Mouse (Mus musculus): ENCODE results near the gene Tecpr1. TPM values are rescaled to one million over a fixed set of nuclear protein-coding genes. Genes with fewer than 3 reads are reported as not detected.
A peak's percentile ranks its signal among the peaks of the same experiment; 100 is the strongest.

Tecpr1 gene
- polyA plus RNA-seq, 1 experiment from 2014 or later = 31.7 TPM

DNA sequence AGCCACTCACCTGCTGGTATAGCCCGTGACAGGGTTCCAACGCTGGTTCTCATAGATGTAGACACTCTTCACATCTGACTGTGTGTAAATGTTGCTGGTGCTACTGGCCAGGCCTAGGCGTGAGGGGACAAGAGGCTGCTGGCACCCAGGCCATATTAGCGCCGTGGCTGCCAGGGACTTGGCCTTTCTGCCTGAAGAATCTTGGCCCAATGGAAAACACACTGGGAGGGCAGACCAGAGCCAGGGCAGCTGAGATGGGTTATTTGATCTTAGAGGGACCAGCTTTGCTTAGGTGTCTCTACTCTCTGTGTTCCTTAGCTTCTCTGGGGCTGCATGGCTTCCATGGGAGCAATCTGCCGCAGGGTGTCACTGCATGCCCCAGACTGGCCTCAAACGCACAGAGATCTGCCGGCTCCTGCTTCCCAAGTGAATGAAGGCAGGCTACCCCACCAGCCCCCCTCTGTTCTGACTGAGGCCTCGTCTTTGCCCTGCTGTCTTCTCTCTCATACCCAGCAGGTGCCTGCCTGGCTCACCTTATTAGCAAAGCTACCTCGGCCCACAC is 19.9 kb downstream of the Tecpr1 start:
- no peaks in the 10 kb centered on the region for H3K27me3 ChIP-seq
- peaks cover 6% of the 10 kb centered on the region; the same call in 1 of the 2 replicates for H3K9me3 ChIP-seq
- H3K36me3 ChIP-seq (replicated peaks) = peaks cover 49% of the 10 kb centered on the region
- no peak overlapping the region for H3K4me3 ChIP-seq (replicated peaks)
- H3K27ac ChIP-seq = no peak overlapping the region
- ATAC-seq (ENCODE audit: low FRiP score) = no peak
- 90% methylated on average over 10 of the region's 10 CpGs for WGBS
- no peaks in the 10 kb centered on the region; the same call in 1 of the 2 replicates for H3K4me1 ChIP-seq
- no peak overlapping the region for H3K4me2 ChIP-seq
- H3K9ac ChIP-seq = no peak overlapping the region

DNA sequence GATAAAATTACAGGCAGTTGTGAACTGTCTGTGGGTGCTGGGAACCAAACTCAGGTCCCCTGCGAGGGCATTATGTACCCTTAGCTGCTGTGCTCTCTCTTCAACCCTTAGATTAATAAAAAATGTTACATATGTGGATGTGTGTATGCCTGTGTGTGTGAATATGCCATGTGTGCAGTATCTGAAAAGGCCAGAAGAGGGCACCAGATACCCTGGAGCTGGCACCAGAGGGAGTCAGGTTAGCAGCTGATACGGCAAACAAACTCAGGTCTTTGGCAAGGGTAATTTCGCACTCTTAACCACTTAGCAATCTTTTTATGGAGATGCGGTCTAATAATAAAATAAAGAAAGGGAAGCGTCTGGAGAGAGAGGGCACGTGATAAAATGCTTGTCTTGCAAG is 21.0 kb downstream of the Tecpr1 start:
- Histone ChIP-seq H3K4me2 (no peak overlapping the region), H3K36me3 (replicated peaks) (peaks cover 42% of the 10 kb centered on the region), H3K9ac (no peak overlapping the region), H3K4me3 (replicated peaks) (no peak overlapping the region), H3K4me1 (no peaks in the 10 kb centered on the region; the same call in 1 of the 2 replicates), H3K9me3 (peaks cover 6% of the 10 kb centered on the region; the same call in 1 of the 2 replicates), H3K27me3 (no peaks in the 10 kb centered on the region), H3K27ac (no peak overlapping the region)
- 92% methylated on average over 6 of the region's 6 CpGs for WGBS
- ATAC-seq (ENCODE audit: low FRiP score) = no peak

DNA sequence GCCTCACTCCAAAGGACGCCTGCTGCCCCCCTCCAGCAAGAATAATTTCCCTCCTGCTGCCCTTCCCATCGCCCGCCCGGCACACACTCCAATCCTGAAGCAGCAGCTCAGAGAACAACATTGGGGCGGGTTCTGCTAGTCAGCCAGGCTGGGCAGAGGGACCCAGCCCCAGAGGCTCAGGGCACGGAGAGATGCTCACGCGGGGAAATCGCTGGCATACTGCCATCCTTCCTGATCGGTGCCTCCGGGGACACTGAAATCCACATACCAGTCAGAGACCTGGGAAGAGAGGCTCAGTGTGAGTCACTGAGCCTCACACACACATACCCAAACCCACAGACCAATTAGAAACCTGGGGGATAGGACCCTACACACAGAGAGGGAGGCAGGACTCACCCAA is 22.8 kb downstream of the Tecpr1 start:
- Histone ChIP-seq H3K4me3 (replicated peaks) (no peak overlapping the region), H3K9me3 (peaks cover 6% of the 10 kb centered on the region; the same call in 1 of the 2 replicates), H3K4me2 (no peak overlapping the region), H3K4me1 (peaks cover 7% of the 10 kb centered on the region; the same call in 1 of the 2 replicates), H3K27me3 (no peaks in the 10 kb centered on the region), H3K9ac (no peak overlapping the region), H3K36me3 (replicated peaks) (peaks cover 35% of the 10 kb centered on the region), H3K27ac (no peak overlapping the region)
- ATAC-seq (ENCODE audit: low FRiP score) = no peak
- 86% methylated on average over 11 of the region's 11 CpGs for WGBS

DNA sequence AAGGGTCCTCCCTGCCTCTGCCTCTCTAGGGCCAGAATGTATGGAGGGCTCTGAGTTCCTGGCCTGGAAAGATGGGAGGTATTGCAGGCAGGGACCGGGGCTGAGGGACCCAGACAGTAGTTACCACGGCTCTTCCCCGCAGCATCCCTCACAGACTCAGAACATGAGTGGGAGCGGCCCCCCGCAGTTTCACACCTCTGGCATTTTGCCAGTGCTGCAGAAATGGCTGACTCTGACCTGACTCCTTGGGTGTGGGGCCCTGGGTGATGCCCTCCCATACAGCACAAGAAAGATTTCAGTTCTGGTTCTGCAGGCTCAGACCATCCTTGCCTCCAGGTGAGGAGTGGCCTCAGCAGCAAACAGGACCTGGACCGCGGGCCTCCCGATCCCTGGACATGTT is 27.8 kb downstream of the Tecpr1 start:
- ATAC-seq (ENCODE audit: low FRiP score) = no peak
- peaks cover 5% of the 10 kb centered on the region for H3K36me3 ChIP-seq (replicated peaks)
- H3K27ac ChIP-seq = no peak overlapping the region
- WGBS = 90% methylated on average over 8 of the region's 8 CpGs
- no peak overlapping the region for H3K4me2 ChIP-seq
- no peak overlapping the region for H3K9ac ChIP-seq
- H3K4me1 ChIP-seq = peaks cover 9% of the 10 kb centered on the region
- no peak overlapping the region for H3K4me3 ChIP-seq (replicated peaks)
- no peaks in the 10 kb centered on the region for H3K9me3 ChIP-seq
- peaks cover 2% of the 10 kb centered on the region; the same call in 1 of the 2 replicates for H3K27me3 ChIP-seq

DNA sequence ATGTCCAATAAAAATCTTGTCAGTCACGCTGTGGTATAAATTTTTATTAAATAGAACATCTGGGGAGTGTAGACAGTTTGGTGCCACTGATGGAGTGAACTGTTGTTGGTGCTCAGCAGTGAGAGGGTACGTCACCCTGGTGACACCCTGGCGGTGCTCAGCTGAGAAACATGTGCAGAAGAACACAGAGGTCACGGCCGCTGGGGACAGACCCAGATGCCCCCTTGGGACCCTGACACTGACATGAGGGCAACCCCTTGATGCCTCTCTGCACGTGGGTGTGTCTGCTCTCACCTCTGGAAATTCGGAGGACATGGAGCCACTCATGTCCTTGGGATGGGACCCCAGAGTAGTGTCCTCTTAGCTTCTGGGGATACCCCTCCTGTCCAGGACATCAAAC is 29.0 kb downstream of the Tecpr1 start:
- no peak overlapping the region for H3K9ac ChIP-seq
- WGBS = 88% methylated on average over 7 of the region's 7 CpGs
- H3K36me3 ChIP-seq (replicated peaks) = no peaks in the 10 kb centered on the region; the same call in 1 of the 2 replicates
- no peak overlapping the region for H3K4me3 ChIP-seq (replicated peaks)
- no peak overlapping the region for H3K27ac ChIP-seq
- ATAC-seq (ENCODE audit: low FRiP score) = no peak
- H3K4me1 ChIP-seq = peaks cover 21% of the 10 kb centered on the region
- H3K9me3 ChIP-seq = no peaks in the 10 kb centered on the region
- peaks cover 6% of the 10 kb centered on the region; the same call in 1 of the 2 replicates for H3K27me3 ChIP-seq
- H3K4me2 ChIP-seq = no peak overlapping the region

DNA sequence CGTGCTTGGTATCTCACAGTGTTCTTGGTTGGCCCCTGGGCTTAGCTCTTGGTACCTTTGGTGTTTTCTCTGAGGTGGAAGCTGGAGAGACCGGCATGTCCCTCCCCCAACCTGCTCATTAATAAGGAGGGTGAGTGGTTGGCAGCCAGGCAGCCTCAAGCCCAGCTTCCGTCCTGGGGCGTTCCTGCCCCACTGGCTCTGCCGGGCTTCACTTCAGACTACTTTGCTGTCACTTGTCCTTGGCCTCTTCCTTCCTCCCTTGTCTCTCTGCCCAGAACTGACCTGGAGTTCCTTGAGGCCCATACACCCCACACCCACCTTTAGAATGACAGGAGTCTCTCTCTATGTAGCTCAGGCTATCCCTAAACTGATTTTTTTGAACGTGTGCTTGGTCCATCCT is 30.7 kb downstream of the Tecpr1 start:
- no peak for ATAC-seq (ENCODE audit: low FRiP score)
- H3K4me2 ChIP-seq = no peak overlapping the region
- 80% methylated on average over 6 of the region's 6 CpGs for WGBS
- no peak overlapping the region for H3K4me3 ChIP-seq (replicated peaks)
- no peak overlapping the region for H3K27ac ChIP-seq
- H3K36me3 ChIP-seq (replicated peaks) = no peaks in the 10 kb centered on the region; the same call in 1 of the 2 replicates
- H3K9me3 ChIP-seq = no peaks in the 10 kb centered on the region
- no peak overlapping the region for H3K9ac ChIP-seq
- peaks cover 6% of the 10 kb centered on the region; the same call in 1 of the 2 replicates for H3K27me3 ChIP-seq
- H3K4me1 ChIP-seq = peaks cover 23% of the 10 kb centered on the region

DNA sequence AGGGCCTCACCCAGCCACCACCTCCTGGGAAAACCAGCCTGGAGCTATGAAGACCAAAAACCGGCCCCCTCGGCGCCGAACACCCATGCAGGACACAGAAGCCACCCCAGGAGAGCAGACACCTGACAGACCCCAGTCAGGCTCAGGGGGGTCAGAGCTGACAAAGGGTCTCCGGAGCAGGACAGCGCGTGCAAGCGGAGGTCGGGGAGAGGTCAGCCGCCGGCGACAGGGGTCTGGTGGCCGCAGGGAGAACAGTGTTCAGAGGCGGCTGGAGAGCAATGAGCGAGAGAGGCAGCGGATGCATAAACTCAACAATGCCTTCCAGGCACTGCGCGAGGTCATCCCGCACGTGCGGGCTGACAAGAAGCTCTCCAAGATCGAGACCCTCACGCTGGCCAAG is 32.4 kb downstream of the Tecpr1 start:
- Histone ChIP-seq H3K4me3 (replicated peaks) (no peak overlapping the region), H3K27me3 (peaks cover 6% of the 10 kb centered on the region; the same call in 1 of the 2 replicates), H3K4me1 (peaks cover 16% of the 10 kb centered on the region), H3K9me3 (no peaks in the 10 kb centered on the region), H3K9ac (no peak overlapping the region), H3K4me2 (no peak overlapping the region), H3K27ac (no peak overlapping the region), H3K36me3 (replicated peaks) (peaks cover under 1% of the 10 kb centered on the region; the same call in 1 of the 2 replicates)
- 55% methylated on average over 23 of the region's 23 CpGs for WGBS
- ATAC-seq (ENCODE audit: low FRiP score) = no peak

DNA sequence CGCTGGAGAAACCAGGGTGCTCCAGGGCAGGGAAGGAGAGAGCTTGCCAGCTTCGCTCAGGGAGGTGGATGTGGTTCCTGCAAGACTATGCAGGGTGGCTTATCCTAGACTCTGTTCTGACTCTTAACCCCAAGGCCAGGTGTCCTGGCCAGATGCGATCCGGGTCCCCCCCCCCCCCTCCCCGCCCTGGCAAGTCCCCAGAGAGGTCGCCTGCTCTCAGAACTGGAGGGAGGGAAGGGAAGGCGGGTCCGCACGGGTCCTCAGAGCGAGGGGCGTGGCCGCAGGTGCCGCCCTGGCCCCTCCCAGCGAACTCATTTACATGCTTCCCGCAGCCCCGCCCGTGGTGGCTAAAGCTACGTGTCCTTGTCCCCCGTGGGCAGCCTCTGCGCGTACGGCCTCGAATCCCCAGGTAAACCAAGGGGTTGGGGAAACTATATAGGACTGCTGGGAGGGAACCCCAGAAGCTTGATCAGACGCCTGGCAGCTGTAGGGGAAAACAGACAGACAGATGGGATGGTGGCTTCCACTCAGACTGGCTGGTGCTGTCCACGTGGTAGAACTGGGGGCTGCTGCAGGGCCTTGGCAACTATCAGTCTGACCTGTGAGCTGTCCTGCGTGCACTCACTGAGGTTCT is 33.3 kb downstream of the Tecpr1 start, which contains the start of gene Bhlha15:
Gene Bhlha15, plus strand, starts transcription at position 337 of the 634 bp plus-strand sequence.
- Histone ChIP-seq H3K4me1 (peaks cover 16% of the 10 kb centered on the region), H3K9me3 (no peaks in the 10 kb centered on the region), H3K36me3 (replicated peaks) (peaks cover 7% of the 10 kb centered on the region), H3K27ac (no peak within 1 kb of the TSS), H3K27me3 (peaks cover 6% of the 10 kb centered on the region; the same call in 1 of the 2 replicates), H3K4me2 (peak within 1 kb of the TSS; percentile 51), H3K9ac (peak within 1 kb of the TSS; percentile 43; the same call in 1 of the 2 replicates), H3K4me3 (replicated peaks) (peak within 1 kb of the TSS; percentile 14)
- ATAC-seq (ENCODE audit: low FRiP score) = peak; percentile 55
- 5% methylated on average over 21 of the region's 26 CpGs for WGBS

DNA sequence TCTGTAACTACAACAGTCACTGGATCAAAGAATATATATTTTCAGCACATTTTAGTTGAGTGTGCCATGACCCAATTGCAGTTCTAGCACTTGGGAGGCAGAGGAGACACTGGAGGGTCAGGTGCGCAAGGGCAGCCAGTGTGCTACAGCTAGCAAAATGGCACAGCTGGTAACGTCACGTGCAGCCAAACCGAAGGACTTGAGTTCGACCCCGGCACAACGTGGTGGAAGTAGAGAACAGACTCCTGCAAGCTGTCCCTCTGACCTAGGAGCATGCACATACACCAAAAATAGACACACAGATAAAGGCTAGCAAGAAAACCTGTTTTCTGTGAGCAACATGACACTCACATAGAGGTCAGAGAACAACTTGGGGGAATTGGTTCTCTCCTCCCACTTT is 34.1 kb downstream of the Tecpr1 start:
- no peak overlapping the region for H3K9ac ChIP-seq
- no peak for ATAC-seq (ENCODE audit: low FRiP score)
- WGBS = 79% methylated on average over 7 of the region's 7 CpGs

DNA sequence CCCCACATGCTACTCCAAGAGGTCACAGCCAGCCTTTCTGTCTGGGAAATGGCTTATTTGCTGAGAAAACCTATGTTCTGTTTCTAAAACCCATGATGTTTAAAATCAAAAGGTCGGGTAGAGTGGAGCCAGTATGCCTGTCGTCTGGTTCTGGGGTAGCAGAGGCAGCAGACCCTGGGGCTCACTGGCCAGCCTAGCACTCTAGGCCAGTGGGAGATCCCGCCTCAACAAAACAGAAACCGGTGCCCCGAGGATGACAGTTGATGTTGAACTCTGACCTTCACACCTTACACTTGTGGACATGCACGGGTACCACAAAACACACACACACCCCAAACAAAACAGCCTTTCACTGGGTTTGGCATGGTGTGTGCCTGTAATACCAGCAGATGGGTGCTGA is 35.0 kb downstream of the Tecpr1 start:
- WGBS = 88% methylated on average over 6 of the region's 6 CpGs
- Histone ChIP-seq H3K9me3 (no peaks in the 10 kb centered on the region), H3K4me3 (replicated peaks) (no peak overlapping the region), H3K4me1 (peaks cover 16% of the 10 kb centered on the region), H3K27ac (no peak overlapping the region), H3K4me2 (no peak overlapping the region), H3K9ac (no peak overlapping the region), H3K36me3 (replicated peaks) (peaks cover 19% of the 10 kb centered on the region), H3K27me3 (peaks cover 6% of the 10 kb centered on the region; the same call in 1 of the 2 replicates)
- ATAC-seq (ENCODE audit: low FRiP score) = no peak

More for the DNA sequence above, 34.1 kb downstream of the Tecpr1 start:
- Histone ChIP-seq H3K36me3 (replicated peaks) (peaks cover 15% of the 10 kb centered on the region), H3K4me1 (peaks cover 16% of the 10 kb centered on the region), H3K27ac (no peak overlapping the region), H3K9me3 (no peaks in the 10 kb centered on the region), H3K27me3 (peaks cover 6% of the 10 kb centered on the region; the same call in 1 of the 2 replicates), H3K4me2 (no peak overlapping the region), H3K4me3 (replicated peaks) (no peak overlapping the region)

DNA sequence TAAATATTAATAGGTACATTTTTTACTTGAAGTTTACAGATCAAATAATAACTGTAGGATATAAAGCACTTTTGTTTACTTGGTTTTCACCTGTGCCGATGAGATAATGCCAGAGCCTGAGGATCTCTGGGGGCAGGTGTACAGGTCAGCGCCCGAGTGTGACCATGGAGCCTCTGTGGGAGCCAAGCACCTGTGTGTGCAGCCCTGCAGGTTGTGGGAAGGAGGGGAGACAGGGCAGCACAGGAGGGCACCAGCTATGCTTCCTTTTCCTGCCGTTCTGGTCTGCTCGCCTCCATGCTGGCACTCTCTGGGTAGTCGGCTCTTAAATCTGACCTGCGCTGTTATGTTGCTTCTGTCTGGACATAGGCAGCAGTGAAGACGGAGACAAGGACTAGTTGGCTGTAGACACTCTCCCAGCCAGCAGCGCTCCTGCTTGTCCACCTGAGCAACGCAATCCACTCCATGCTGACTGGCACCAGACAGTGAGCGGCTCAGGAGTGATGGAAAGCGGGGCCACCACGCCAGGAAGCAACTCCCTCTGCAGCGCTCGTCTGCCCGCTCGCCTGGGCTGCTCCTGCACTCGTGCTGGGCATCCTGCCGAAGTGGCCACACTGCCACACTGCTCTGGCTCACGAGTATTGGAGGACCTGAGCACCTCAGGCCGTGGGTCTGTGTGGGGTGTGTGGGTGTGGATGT is 38.9 kb downstream of the Tecpr1 start:
- Histone ChIP-seq H3K36me3 (replicated peaks) (peaks cover 36% of the 10 kb centered on the region), H3K9me3 (no peaks in the 10 kb centered on the region), H3K27me3 (no peaks in the 10 kb centered on the region), H3K4me2 (no peak overlapping the region), H3K9ac (no peak overlapping the region), H3K4me1 (peaks cover 4% of the 10 kb centered on the region; the same call in 1 of the 2 replicates), H3K27ac (no peak overlapping the region), H3K4me3 (replicated peaks) (no peak overlapping the region)
- WGBS = 94% methylated on average over 21 of the region's 21 CpGs
- no peak for ATAC-seq (ENCODE audit: low FRiP score)

DNA sequence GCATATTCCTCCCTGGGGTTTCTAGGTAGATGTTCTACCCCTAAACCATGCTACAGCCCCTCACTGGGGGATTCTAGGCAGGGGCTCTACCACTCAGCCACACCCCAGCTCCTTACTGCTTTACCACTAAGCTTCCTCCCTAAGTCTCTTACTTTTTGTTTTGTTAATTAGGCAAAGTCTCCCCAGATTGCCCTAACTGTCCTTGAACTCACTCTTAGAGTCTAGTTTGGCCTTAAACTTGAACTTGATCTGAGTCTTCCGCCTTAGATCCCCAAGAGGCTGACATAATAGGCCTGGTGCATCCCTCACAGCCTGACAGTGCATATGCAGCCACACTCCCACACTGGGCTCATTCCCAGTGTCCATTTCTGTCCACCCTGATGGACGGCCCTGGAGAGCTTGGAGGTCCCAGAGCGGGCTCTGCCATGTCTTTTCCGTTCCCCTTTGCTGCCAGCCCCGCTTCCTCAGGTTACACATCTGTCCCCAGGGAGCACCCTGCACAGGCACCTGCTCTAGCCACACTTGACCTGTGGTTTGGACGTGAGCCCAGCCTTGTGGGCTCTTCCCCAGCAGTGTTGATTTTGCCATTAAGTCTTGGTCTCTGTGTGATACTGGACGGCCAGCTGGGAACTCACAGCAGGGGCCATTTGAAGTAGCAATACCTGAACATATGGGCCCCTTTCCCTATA is 39.6 kb downstream of the Tecpr1 start:
- WGBS = 89% methylated on average over 7 of the region's 7 CpGs

More for the DNA sequence above, 39.6 kb downstream of the Tecpr1 start:
- no peak overlapping the region for H3K4me3 ChIP-seq (replicated peaks)
- H3K4me2 ChIP-seq = no peak overlapping the region
- H3K27me3 ChIP-seq = no peaks in the 10 kb centered on the region
- no peaks in the 10 kb centered on the region for H3K4me1 ChIP-seq
- ATAC-seq (ENCODE audit: low FRiP score) = no peak
- H3K36me3 ChIP-seq (replicated peaks) = peaks cover 43% of the 10 kb centered on the region
- H3K9ac ChIP-seq = no peak overlapping the region
- H3K27ac ChIP-seq = no peak overlapping the region
- no peaks in the 10 kb centered on the region for H3K9me3 ChIP-seq
